Mouse (Mus musculus) heart, postnatal 0 days (tissue): ENCODE measurements around the gene Aoc1. TPM values are rescaled to one million over a fixed set of nuclear protein-coding genes. Genes with fewer than 3 reads are reported as not detected.
A peak's percentile ranks its signal among the peaks of the same experiment; 100 is the strongest.

ENCODE experiments used
- ATAC-seq: fragments of 200-750 bp; cut with Nextera tagmentation; 2 replicates; pipeline ENCODE4 v1.8.0; 2017; ENCODE audit warnings: low read depth, moderate number of reproducible peaks, moderate library complexity; ENCODE audit not compliant: insufficient read depth
- DNase-seq: peaks from one replicate; pipeline ENCODE4 v3.0.0-alpha.2; 2016; ENCODE audit warnings: low spot score
- H3K27ac ChIP-seq: fragments of 300-500 bp; sonication (generic); 2 replicates; pipeline ENCODE4 v1.5.1; 2014; ENCODE audit warnings: low read depth, mild to moderate bottlenecking
- H3K27me3 ChIP-seq: fragments of 300-500 bp; sonication (generic); 2 replicates; pipeline ENCODE4 v1.6.1; 2014; ENCODE audit warnings: low read length, mixed read lengths; ENCODE audit not compliant: control insufficient read depth, insufficient read depth
- H3K36me3 ChIP-seq: fragments of 300-500 bp; sonication (generic); replicated peaks from 2 replicates; pipeline ENCODE4 v1.6.1; 2014; ENCODE audit warnings: low read length, mixed read lengths; ENCODE audit not compliant: control insufficient read depth, insufficient read depth
- H3K4me1 ChIP-seq: fragments of 300-500 bp; sonication (generic); 2 replicates; pipeline ENCODE4 v1.6.1; 2014; ENCODE audit warnings: antibody characterized with exemption; ENCODE audit not compliant: control insufficient read depth, insufficient read depth
- H3K4me2 ChIP-seq: fragments of 300-500 bp; sonication (generic); 2 replicates; pipeline ENCODE4 v1.6.1; 2014; ENCODE audit warnings: low read depth, mild to moderate bottlenecking, low read length, moderate library complexity
- H3K4me3 ChIP-seq: fragments of 300-500 bp; sonication (generic); 2 replicates; pipeline ENCODE4 v1.5.1; 2014; ENCODE audit warnings: low read depth, low read length
- H3K9ac ChIP-seq: fragments of 300-500 bp; sonication (generic); replicated peaks from 2 replicates; pipeline ENCODE4 v1.6.1; 2014; ENCODE audit warnings: low read depth, low read length, mixed read lengths
- H3K9me3 ChIP-seq: fragments of 300-500 bp; sonication (generic); replicated peaks from 2 replicates; pipeline ENCODE4 v1.6.1; 2016; ENCODE audit warnings: low read length; ENCODE audit not compliant: control insufficient read depth
- CTCF ChIP-seq: IDR thresholded peaks from 2 replicates; pipeline ENCODE4 v1.5.1; 2016; ENCODE audit warnings: antibody characterized with exemption, control low read depth, low read depth
- EP300 ChIP-seq: IDR thresholded peaks from 2 replicates; pipeline ENCODE4 v1.6.1; 2016; ENCODE audit warnings: antibody characterized with exemption, low read depth
- WGBS: fragments of 180-500 bp; shearing (Covaris S2); extraction: QIAGEN DNeasy Blood & Tissue Kit; methylation state at CpG from one replicate; pipeline ENCODE4 v1.1.7; 2014; 5-methylcytosine and 5-hydroxymethylcytosine counted together
- polyA plus RNA-seq: library from polyadenylated mRNA; unstranded; fragments of >200 nt; fragmentation: Nextera tagmentation; extraction: Ambion mirVana; gene quantifications from 2 replicates; pipeline ENCODE4 v1.2.1, GENCODE M21; 2015
- total RNA-seq: library from RNA; depleted of rRNA; stranded (reverse); fragments of >200 nt; gene quantifications from 2 replicates; pipeline ENCODE4 v1.2.3, GENCODE M21; 2014; ENCODE audit warnings: low replicate concordance; rRNA removed

Aoc1 gene
- total and polyA plus RNA-seq, 2 experiments from 2014 or later = 0.99 TPM; not detected in 1

GRCm38 (mm10) chr6:48954946-48955345 lies 82.2 kb downstream of the Aoc1 start:
- Histone ChIP-seq H3K9ac (no peak overlapping the region), H3K27me3 (peaks cover 4% of the 10 kb centered on the region; the same call in 1 of the 2 replicates), H3K36me3 (no peaks in the 10 kb centered on the region), H3K27ac (no peak overlapping the region), H3K4me1 (no peaks in the 10 kb centered on the region), H3K4me3 (no peak overlapping the region), H3K4me2 (no peak overlapping the region), H3K9me3 (no peaks in the 10 kb centered on the region)
- ATAC-seq (no peak), DNase-seq (peak; percentile 45)
- TF ChIP-seq EP300 = no peak
- TF ChIP-seq CTCF = peak; percentile 60
- 26% methylated on average over 1 of the region's 1 CpGs for WGBS

GRCm38 (mm10) chr6:48956785-48957184 lies 84.1 kb downstream of the Aoc1 start:
- ATAC-seq (no peak), DNase-seq (no peak)
- Histone ChIP-seq H3K9me3 (no peaks in the 10 kb centered on the region), H3K27me3 (peaks cover 4% of the 10 kb centered on the region; the same call in 1 of the 2 replicates), H3K4me1 (no peaks in the 10 kb centered on the region), H3K27ac (no peak overlapping the region), H3K36me3 (no peaks in the 10 kb centered on the region), H3K4me2 (no peak overlapping the region), H3K4me3 (no peak overlapping the region), H3K9ac (no peak overlapping the region)
- 54% methylated on average over 4 of the region's 4 CpGs for WGBS
- TF ChIP-seq CTCF = no peak
- no peak for TF ChIP-seq EP300

GRCm38 (mm10) chr6:48958053-48958452 lies 85.4 kb downstream of the Aoc1 start:
- DNase-seq (no peak), ATAC-seq (no peak)
- H3K36me3 ChIP-seq = no peaks in the 10 kb centered on the region
- no peak overlapping the region for H3K4me3 ChIP-seq
- no peak overlapping the region for H3K27ac ChIP-seq
- no peak overlapping the region for H3K9ac ChIP-seq
- H3K4me1 ChIP-seq = no peaks in the 10 kb centered on the region
- no peaks in the 10 kb centered on the region for H3K9me3 ChIP-seq
- 50% methylated on average over 1 of the region's 1 CpGs for WGBS
- H3K27me3 ChIP-seq = peaks cover 4% of the 10 kb centered on the region; the same call in 1 of the 2 replicates
- H3K4me2 ChIP-seq = no peak overlapping the region
- TF ChIP-seq CTCF = peak; percentile 55
- no peak for TF ChIP-seq EP300

Other genes with a start within 250 kb of the Aoc1 start
- gene AI854703, start 246.1 kb upstream of the Aoc1 start, total RNA-seq = 0.38 TPM in 1 of 2 replicates, not detected in the other
- 0.73 and 0.87 TPM in 2 replicates for gene AI854703, start 246.1 kb upstream of the Aoc1 start, polyA plus RNA-seq
- gene Gimap8, start 225.7 kb upstream of the Aoc1 start, total RNA-seq = 0.15 and 3.2 TPM in 2 replicates
- 2.6 and 2.7 TPM in 2 replicates for gene Gimap8, start 225.7 kb upstream of the Aoc1 start, polyA plus RNA-seq
- 1.8 and 4.6 TPM in 2 replicates for gene Gimap9, start 196.8 kb upstream of the Aoc1 start, total RNA-seq
- gene Gimap9, start 196.8 kb upstream of the Aoc1 start, polyA plus RNA-seq = 4.7 and 5.7 TPM in 2 replicates
- 23.0 and 27.1 TPM in 2 replicates for gene Gimap4, start 188.3 kb upstream of the Aoc1 start, total RNA-seq
- 37.4 and 43.8 TPM in 2 replicates for gene Gimap4, start 188.3 kb upstream of the Aoc1 start, polyA plus RNA-seq
- gene Gimap6, start 164.7 kb upstream of the Aoc1 start, total RNA-seq = 38.5 and 39.3 TPM in 2 replicates
- 40.4 and 41.1 TPM in 2 replicates for gene Gimap6, start 164.7 kb upstream of the Aoc1 start, polyA plus RNA-seq
- not detected in 2 replicates for gene Gm28053, start 154.3 kb upstream of the Aoc1 start, total RNA-seq
- gene Gm28053, start 154.3 kb upstream of the Aoc1 start, polyA plus RNA-seq = 3.0 and 4.1 TPM in 2 replicates
- not detected in 2 replicates for gene Gimap7, start 154.3 kb upstream of the Aoc1 start, total RNA-seq
- gene Gimap7, start 154.3 kb upstream of the Aoc1 start, polyA plus RNA-seq = not detected in 2 replicates
- 14.5 and 19.7 TPM in 2 replicates for gene Gimap1, start 133.8 kb upstream of the Aoc1 start, total RNA-seq
- gene Gimap1, start 133.8 kb upstream of the Aoc1 start, polyA plus RNA-seq = 22.7 and 23.1 TPM in 2 replicates
- gene Gimap5, start 126.7 kb upstream of the Aoc1 start, total RNA-seq = 8.4 and 46.7 TPM in 2 replicates
- gene Gimap5, start 126.7 kb upstream of the Aoc1 start, polyA plus RNA-seq = 8.4 and 12.2 TPM in 2 replicates
- gene Gimap3, start 102.0 kb upstream of the Aoc1 start, total RNA-seq = not detected in 2 replicates
- 0.08 TPM in 1 of 2 replicates, not detected in the other for gene Gimap3, start 102.0 kb upstream of the Aoc1 start, polyA plus RNA-seq
- 54.2 and 61.1 TPM in 2 replicates for gene Tmem176a, start 32.0 kb upstream of the Aoc1 start, total RNA-seq
- 53.4 and 58.2 TPM in 2 replicates for gene Tmem176a, start 32.0 kb upstream of the Aoc1 start, polyA plus RNA-seq
- 93.9 and 147 TPM in 2 replicates for gene Tmem176b, start 31.4 kb upstream of the Aoc1 start, total RNA-seq
- 168 and 184 TPM in 2 replicates for gene Tmem176b, start 31.4 kb upstream of the Aoc1 start, polyA plus RNA-seq
- not detected in 2 replicates for gene 1600015I10Rik, start 57.0 kb downstream of the Aoc1 start, total RNA-seq
- 0.07 and 0.08 TPM in 2 replicates for gene 1600015I10Rik, start 57.0 kb downstream of the Aoc1 start, polyA plus RNA-seq
- gene Doxl2, start 102.1 kb downstream of the Aoc1 start, total RNA-seq = not detected in 2 replicates
- gene Doxl2, start 102.1 kb downstream of the Aoc1 start, polyA plus RNA-seq = not detected in 2 replicates
- gene Svs1, start 114.0 kb downstream of the Aoc1 start, total RNA-seq = not detected in 2 replicates
- gene Svs1, start 114.0 kb downstream of the Aoc1 start, polyA plus RNA-seq = not detected in 2 replicates
- 5.1 and 13.7 TPM in 2 replicates for gene Gpnmb, start 163.7 kb downstream of the Aoc1 start, total RNA-seq
- 4.0 and 7.2 TPM in 2 replicates for gene Gpnmb, start 163.7 kb downstream of the Aoc1 start, polyA plus RNA-seq
- 20.0 and 35.3 TPM in 2 replicates for gene Malsu1, start 200.9 kb downstream of the Aoc1 start, total RNA-seq
- 97.6 and 105 TPM in 2 replicates for gene Malsu1, start 200.9 kb downstream of the Aoc1 start, polyA plus RNA-seq